Mouse (Mus musculus): ENCODE data around the gene Myoz2. TPM values are rescaled to one million over a fixed set of nuclear protein-coding genes. Genes with fewer than 3 reads are reported as not detected.

Myoz2 gene
- polyA plus RNA-seq, 1 experiment from 2014 or later, result 0.55 TPM

- Histone ChIP-seq H3K9me3 (ENCODE audit: control insufficient read depth, low read length) (no peaks in the 10 kb centered on the region), H3K4me3 (ENCODE audit: low read depth, low read length) (no peak overlapping the region), H3K36me3 (ENCODE audit: control insufficient read depth, insufficient read depth, low read length) (no peaks in the 10 kb centered on the region), H3K9ac (replicated peaks; ENCODE audit: low read depth, low read length) (no peak overlapping the region), H3K4me2 (ENCODE audit: low read depth, low read length) (no peak overlapping the region), H3K27ac (ENCODE audit: low read depth, low read length) (no peak overlapping the region), H3K27me3 (ENCODE audit: control insufficient read depth, insufficient read depth, low read length) (no peaks in the 10 kb centered on the region), H3K4me1 (ENCODE audit: control insufficient read depth, insufficient read depth, low read length) (no peaks in the 10 kb centered on the region)
- ATAC-seq (ENCODE audit: low read depth), result no peak
- 39% methylated on average over 3 of the region's 3 CpGs for WGBS
Observed at GRCm38 (mm10) chr3:123025634-123026033, 9.2 kb downstream of the Myoz2 start.

GRCm38 (mm10) chr3:123024496-123025234 lies 10.2 kb downstream of the Myoz2 start:
- Histone ChIP-seq H3K27me3 (ENCODE audit: control insufficient read depth, insufficient read depth, low read length) (no peaks in the 10 kb centered on the region), H3K9me3 (ENCODE audit: control insufficient read depth, low read length) (no peaks in the 10 kb centered on the region), H3K9ac (replicated peaks; ENCODE audit: low read depth, low read length) (no peak overlapping the region), H3K36me3 (ENCODE audit: control insufficient read depth, insufficient read depth, low read length) (no peaks in the 10 kb centered on the region), H3K4me3 (ENCODE audit: low read depth, low read length) (no peak overlapping the region), H3K27ac (ENCODE audit: low read depth, low read length) (no peak overlapping the region), H3K4me2 (ENCODE audit: low read depth, low read length) (no peak overlapping the region), H3K4me1 (ENCODE audit: control insufficient read depth, insufficient read depth, low read length) (no peaks in the 10 kb centered on the region)
- ATAC-seq (ENCODE audit: low read depth), result no peak
- 87% methylated on average over 9 of the region's 9 CpGs for WGBS

GRCm38 (mm10) chr3:123018792-123019191 lies 16.0 kb downstream of the Myoz2 start:
- Histone ChIP-seq H3K27me3 (ENCODE audit: control insufficient read depth, insufficient read depth, low read length) (no peaks in the 10 kb centered on the region), H3K9ac (replicated peaks; ENCODE audit: low read depth, low read length) (no peak overlapping the region), H3K9me3 (ENCODE audit: control insufficient read depth, low read length) (no peaks in the 10 kb centered on the region), H3K4me1 (ENCODE audit: control insufficient read depth, insufficient read depth, low read length) (no peaks in the 10 kb centered on the region), H3K4me2 (ENCODE audit: low read depth, low read length) (no peak overlapping the region), H3K4me3 (ENCODE audit: low read depth, low read length) (no peak overlapping the region), H3K36me3 (ENCODE audit: control insufficient read depth, insufficient read depth, low read length) (no peaks in the 10 kb centered on the region), H3K27ac (ENCODE audit: low read depth, low read length) (no peak overlapping the region)
- 91% methylated on average over 2 of the region's 2 CpGs for WGBS
- ATAC-seq (ENCODE audit: low read depth), result no peak

GRCm38 (mm10) chr3:123013476-123013875 lies 21.3 kb downstream of the Myoz2 start:
- no peak for ATAC-seq (ENCODE audit: low read depth)
- Histone ChIP-seq H3K4me2 (ENCODE audit: low read depth, low read length) (no peak overlapping the region), H3K4me1 (ENCODE audit: control insufficient read depth, insufficient read depth, low read length) (no peaks in the 10 kb centered on the region), H3K27me3 (ENCODE audit: control insufficient read depth, insufficient read depth, low read length) (no peaks in the 10 kb centered on the region), H3K27ac (ENCODE audit: low read depth, low read length) (no peak overlapping the region), H3K9me3 (ENCODE audit: control insufficient read depth, low read length) (no peaks in the 10 kb centered on the region), H3K9ac (replicated peaks; ENCODE audit: low read depth, low read length) (no peak overlapping the region), H3K36me3 (ENCODE audit: control insufficient read depth, insufficient read depth, low read length) (no peaks in the 10 kb centered on the region), H3K4me3 (ENCODE audit: low read depth, low read length) (no peak overlapping the region)
- WGBS, result 93% methylated on average over 14 of the region's 14 CpGs

- Histone ChIP-seq H3K9me3 (ENCODE audit: control insufficient read depth, low read length) (no peaks in the 10 kb centered on the region), H3K27ac (ENCODE audit: low read depth, low read length) (no peak overlapping the region), H3K4me1 (ENCODE audit: control insufficient read depth, insufficient read depth, low read length) (no peaks in the 10 kb centered on the region), H3K9ac (replicated peaks; ENCODE audit: low read depth, low read length) (no peak overlapping the region), H3K36me3 (ENCODE audit: control insufficient read depth, insufficient read depth, low read length) (no peaks in the 10 kb centered on the region), H3K4me2 (ENCODE audit: low read depth, low read length) (no peak overlapping the region), H3K4me3 (ENCODE audit: low read depth, low read length) (no peak overlapping the region), H3K27me3 (ENCODE audit: control insufficient read depth, insufficient read depth, low read length) (no peaks in the 10 kb centered on the region)
- WGBS, result 65% methylated on average over 6 of the region's 6 CpGs
- no peak for ATAC-seq (ENCODE audit: low read depth)
Observed at GRCm38 (mm10) chr3:123009417-123009816, 25.4 kb downstream of the Myoz2 start.

- no peak overlapping the region for H3K27ac ChIP-seq (ENCODE audit: low read depth, low read length)
- WGBS, result 82% methylated on average over 10 of the region's 10 CpGs
- no peaks in the 10 kb centered on the region for H3K4me1 ChIP-seq (ENCODE audit: control insufficient read depth, insufficient read depth, low read length)
- no peaks in the 10 kb centered on the region for H3K27me3 ChIP-seq (ENCODE audit: control insufficient read depth, insufficient read depth, low read length)
- H3K9ac ChIP-seq (replicated peaks; ENCODE audit: low read depth, low read length), result no peak overlapping the region
- H3K4me3 ChIP-seq (ENCODE audit: low read depth, low read length), result no peak overlapping the region
- H3K4me2 ChIP-seq (ENCODE audit: low read depth, low read length), result no peak overlapping the region
- H3K9me3 ChIP-seq (ENCODE audit: control insufficient read depth, low read length), result no peaks in the 10 kb centered on the region
- no peaks in the 10 kb centered on the region for H3K36me3 ChIP-seq (ENCODE audit: control insufficient read depth, insufficient read depth, low read length)
- no peak for ATAC-seq (ENCODE audit: low read depth)
Observed at GRCm38 (mm10) chr3:123007386-123007785, 27.4 kb downstream of the Myoz2 start.

- H3K27me3 ChIP-seq (ENCODE audit: control insufficient read depth, insufficient read depth, low read length), result no peaks in the 10 kb centered on the region
- no peak for ATAC-seq (ENCODE audit: low read depth)
Observed at GRCm38 (mm10) chr3:123001053-123001452, 33.8 kb downstream of the Myoz2 start.

GRCm38 (mm10) chr3:122998511-122998910 lies 36.3 kb downstream of the Myoz2 start:
- no peaks in the 10 kb centered on the region for H3K27me3 ChIP-seq (ENCODE audit: control insufficient read depth, insufficient read depth, low read length)
- H3K27ac ChIP-seq (ENCODE audit: low read depth, low read length), result no peak overlapping the region
- no peaks in the 10 kb centered on the region for H3K9me3 ChIP-seq (ENCODE audit: control insufficient read depth, low read length)
- no peak overlapping the region for H3K9ac ChIP-seq (replicated peaks; ENCODE audit: low read depth, low read length)
- no peak for ATAC-seq (ENCODE audit: low read depth)
- 75% methylated on average over 8 of the region's 8 CpGs for WGBS
- H3K4me2 ChIP-seq (ENCODE audit: low read depth, low read length), result no peak overlapping the region
- no peak overlapping the region for H3K4me3 ChIP-seq (ENCODE audit: low read depth, low read length)
- no peaks in the 10 kb centered on the region for H3K4me1 ChIP-seq (ENCODE audit: control insufficient read depth, insufficient read depth, low read length)
- no peaks in the 10 kb centered on the region for H3K36me3 ChIP-seq (ENCODE audit: control insufficient read depth, insufficient read depth, low read length)

More at GRCm38 (mm10) chr3:123001053-123001452, 33.8 kb downstream of the Myoz2 start:
- no peak overlapping the region for H3K27ac ChIP-seq (ENCODE audit: low read depth, low read length)
- no peaks in the 10 kb centered on the region for H3K4me1 ChIP-seq (ENCODE audit: control insufficient read depth, insufficient read depth, low read length)
- H3K4me2 ChIP-seq (ENCODE audit: low read depth, low read length), result no peak overlapping the region
- WGBS, result 73% methylated on average over 3 of the region's 3 CpGs
- H3K9ac ChIP-seq (replicated peaks; ENCODE audit: low read depth, low read length), result no peak overlapping the region
- H3K36me3 ChIP-seq (ENCODE audit: control insufficient read depth, insufficient read depth, low read length), result no peaks in the 10 kb centered on the region
- H3K9me3 ChIP-seq (ENCODE audit: control insufficient read depth, low read length), result no peaks in the 10 kb centered on the region
- H3K4me3 ChIP-seq (ENCODE audit: low read depth, low read length), result no peak overlapping the region

- 18% methylated on average over 1 of the region's 1 CpGs for WGBS
- no peaks in the 10 kb centered on the region for H3K36me3 ChIP-seq (ENCODE audit: control insufficient read depth, insufficient read depth, low read length)
- no peak overlapping the region for H3K4me3 ChIP-seq (ENCODE audit: low read depth, low read length)
- no peaks in the 10 kb centered on the region for H3K9me3 ChIP-seq (ENCODE audit: control insufficient read depth, low read length)
- H3K4me2 ChIP-seq (ENCODE audit: low read depth, low read length), result no peak overlapping the region
- no peaks in the 10 kb centered on the region for H3K4me1 ChIP-seq (ENCODE audit: control insufficient read depth, insufficient read depth, low read length)
- H3K27ac ChIP-seq (ENCODE audit: low read depth, low read length), result no peak overlapping the region
- ATAC-seq (ENCODE audit: low read depth), result no peak
- H3K9ac ChIP-seq (replicated peaks; ENCODE audit: low read depth, low read length), result no peak overlapping the region
- H3K27me3 ChIP-seq (ENCODE audit: control insufficient read depth, insufficient read depth, low read length), result no peaks in the 10 kb centered on the region
Observed at GRCm38 (mm10) chr3:122996968-122997367, 37.8 kb downstream of the Myoz2 start.
